Mouse (Mus musculus) small intestine, adult 2 months (tissue): ENCODE results near the gene Tuba1b.

ENCODE experiments used
- CTCF ChIP-seq: fragments of 200-500 bp; IDR thresholded peaks from 2 replicates; pipeline ENCODE4 v1.5.1; 2012; ENCODE audit warnings: low read depth, mild to moderate bottlenecking, control low read depth, inconsistent platforms, low read length, moderate library complexity, mixed read lengths; ENCODE audit not compliant: insufficient replicate concordance, insufficient read length; ENCODE audit errors: extremely low read depth
- POLR2A ChIP-seq: fragments of 200-500 bp; IDR thresholded peaks from 2 replicates; pipeline ENCODE4 v1.6.1; 2012; ENCODE audit warnings: low read depth, mild to moderate bottlenecking, control low read depth, inconsistent platforms, low read length, moderate library complexity

DNA sequence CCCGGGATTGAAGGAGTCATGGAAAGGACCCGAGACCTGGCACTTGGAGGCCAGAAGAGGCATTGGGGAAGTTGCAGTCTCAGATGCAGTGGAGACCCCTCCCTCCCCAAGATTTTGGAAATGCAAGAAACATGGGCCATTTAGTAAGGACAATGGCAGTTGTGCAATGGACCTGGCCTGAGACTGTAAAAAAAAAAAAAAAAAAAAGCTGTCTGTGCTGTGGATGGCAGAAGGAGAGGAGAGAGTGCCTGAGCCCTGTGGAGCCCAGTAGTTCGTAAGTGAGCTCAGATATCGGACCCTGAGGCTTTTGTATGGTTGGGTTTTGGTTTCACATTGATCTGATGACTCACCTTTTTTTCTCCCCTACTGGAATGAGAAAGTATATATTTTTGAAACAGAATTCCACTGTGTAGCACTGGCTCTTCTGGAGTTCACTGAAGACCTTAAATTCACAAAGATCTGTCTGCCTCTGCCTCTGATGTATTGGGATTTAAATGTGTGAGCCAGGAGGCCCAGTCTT is 24.6 kb upstream of the Tuba1b start:
- TF ChIP-seq CTCF (no peak), POLR2A (no peak)
